Mouse (Mus musculus): ENCODE measurements at regions not wholly inside any gene's neighbourhood (a gene's known extent, or its start where the extent isn't known, plus 50 kb on each side); places are given as distances from the start of the nearest gene placed in this dataset.
"Not testable (repeated sequence)": the region's sequence is repeated elsewhere in the genome, so short reads cannot be mapped to it uniquely, and the experiment has no call there.

DNA sequence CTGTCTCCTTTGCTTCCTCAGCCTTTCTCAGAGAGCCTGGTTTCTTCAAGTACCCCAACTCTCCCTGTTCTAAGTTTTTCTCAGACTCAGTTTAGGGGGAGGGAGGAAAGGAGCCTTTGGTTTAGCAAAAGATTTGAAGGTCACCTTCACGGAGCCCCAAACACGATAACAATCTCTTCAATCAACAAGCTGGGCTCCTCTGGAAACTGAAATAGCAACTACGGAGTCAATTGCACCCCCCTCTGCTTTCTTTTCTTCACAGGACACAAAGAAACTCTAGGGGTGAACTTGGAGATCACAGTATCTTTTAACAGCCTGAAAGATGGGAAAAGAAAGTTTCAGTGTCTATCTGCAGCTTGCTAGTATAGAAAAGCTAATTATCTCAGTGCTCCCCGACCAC lies 151.4 kb upstream of the 1700012A03Rik start:
- DNase-seq (ENCODE audit: low spot score), result no peak

GRCm38 (mm10) chr6:31897001-31897400 lies 153.0 kb upstream of the 1700012A03Rik start:
- no peak for DNase-seq (ENCODE audit: low spot score)

DNA sequence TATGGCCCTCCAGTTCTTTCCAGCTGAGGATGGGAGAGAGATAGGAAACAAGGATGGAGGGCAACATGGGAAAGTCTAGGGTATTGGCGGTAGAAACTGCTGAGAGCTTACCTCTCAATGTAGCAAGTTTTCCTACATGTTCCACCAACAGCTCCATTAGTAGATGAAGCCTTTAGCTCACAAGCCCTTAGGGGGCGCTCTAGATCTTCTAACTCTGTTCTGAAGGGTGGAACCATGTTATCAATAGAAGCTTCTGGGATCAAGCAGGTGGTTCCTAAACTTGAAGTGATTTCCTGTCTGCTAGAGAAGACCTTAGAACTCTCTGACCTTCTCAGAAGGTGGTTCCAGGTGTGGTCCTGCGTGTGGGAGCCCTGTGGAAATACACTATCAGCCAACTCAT lies 154.2 kb upstream of the 1700012A03Rik start:
- DNase-seq (ENCODE audit: low spot score), result no peak

GRCm38 (mm10) chr6:31886931-31887330 lies 163.1 kb upstream of the 1700012A03Rik start:
- no peak for DNase-seq (ENCODE audit: low spot score)

DNA sequence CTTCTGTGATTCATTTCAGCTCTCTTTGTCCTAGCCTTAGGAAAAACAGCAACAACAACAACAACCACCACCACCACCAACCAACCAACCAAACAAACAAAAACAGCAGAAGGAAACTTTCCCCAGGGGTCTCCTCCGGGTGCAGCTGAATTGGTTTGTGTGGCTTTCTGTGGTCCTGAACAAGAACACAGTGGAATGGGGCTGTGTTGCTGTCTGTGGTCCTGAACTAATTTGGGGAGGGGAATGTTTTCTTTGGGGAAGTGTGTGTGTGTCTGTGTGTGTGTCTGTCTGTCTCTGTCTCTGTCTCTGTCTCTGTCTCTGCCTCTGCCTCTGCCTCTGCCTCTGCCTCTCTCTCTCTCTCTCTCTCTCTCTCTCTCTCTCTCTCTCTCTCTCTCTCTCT lies 164.8 kb upstream of the 1700012A03Rik start:
- DNase-seq (ENCODE audit: low spot score), result not testable (repeated sequence)

- peak; percentile 40 for DNase-seq (ENCODE audit: low spot score)
Observed at GRCm38 (mm10) chr6:31883726-31884125, 166.3 kb upstream of the 1700012A03Rik start.

GRCm38 (mm10) chr6:31874616-31875015 lies 175.4 kb upstream of the 1700012A03Rik start:
- no peak for DNase-seq (ENCODE audit: low spot score)

GRCm38 (mm10) chr6:31873911-31874310 lies 176.1 kb upstream of the 1700012A03Rik start:
- DNase-seq (ENCODE audit: low spot score), result no peak

- no peak for DNase-seq (ENCODE audit: low spot score)
Observed at GRCm38 (mm10) chr6:31871766-31872165, 178.3 kb upstream of the 1700012A03Rik start.

DNA sequence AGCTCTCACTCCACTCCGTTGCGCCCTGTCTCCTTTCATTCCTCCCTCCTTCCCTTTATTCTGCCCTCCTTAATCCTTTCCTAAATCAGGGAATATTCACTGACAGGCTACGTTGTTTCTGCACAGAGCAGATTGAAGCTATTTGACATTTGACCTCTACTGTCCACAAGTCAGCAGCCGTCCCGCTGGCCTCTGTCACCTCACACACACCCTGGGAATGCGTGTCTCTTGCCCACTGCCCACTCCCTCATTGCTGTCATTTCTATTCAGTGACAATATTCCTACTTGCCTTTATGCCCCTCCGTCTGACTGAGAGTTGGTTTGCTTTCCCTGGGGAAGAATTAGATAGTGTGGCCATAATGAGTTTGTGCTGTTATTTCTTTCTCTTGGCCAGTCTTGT lies 188.1 kb upstream of the 1700012A03Rik start:
- no peak for DNase-seq (ENCODE audit: low spot score)

GRCm38 (mm10) chr6:31859621-31860020 lies 190.4 kb upstream of the 1700012A03Rik start:
- DNase-seq (ENCODE audit: low spot score), result no peak

DNA sequence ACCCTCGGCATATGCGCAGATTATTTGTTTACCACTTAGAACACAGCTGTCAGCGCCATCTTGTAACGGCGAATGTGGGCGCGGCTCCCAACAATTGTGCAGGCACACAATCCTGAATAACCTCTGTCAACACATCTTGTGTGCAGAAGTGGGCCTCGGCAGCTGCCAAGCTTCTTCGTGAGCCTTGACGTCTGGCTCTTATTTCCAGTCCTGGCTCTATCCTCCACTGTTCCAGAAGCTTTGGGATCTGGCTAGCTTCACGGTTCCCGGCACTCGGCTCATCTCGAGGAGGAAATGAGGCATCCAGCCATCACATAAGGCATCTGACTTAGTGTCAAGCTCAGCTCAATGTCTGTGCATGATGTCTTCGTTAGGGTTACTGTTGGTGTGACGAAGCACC lies 195.8 kb upstream of the 1700012A03Rik start:
- no peak for DNase-seq (ENCODE audit: low spot score)

DNA sequence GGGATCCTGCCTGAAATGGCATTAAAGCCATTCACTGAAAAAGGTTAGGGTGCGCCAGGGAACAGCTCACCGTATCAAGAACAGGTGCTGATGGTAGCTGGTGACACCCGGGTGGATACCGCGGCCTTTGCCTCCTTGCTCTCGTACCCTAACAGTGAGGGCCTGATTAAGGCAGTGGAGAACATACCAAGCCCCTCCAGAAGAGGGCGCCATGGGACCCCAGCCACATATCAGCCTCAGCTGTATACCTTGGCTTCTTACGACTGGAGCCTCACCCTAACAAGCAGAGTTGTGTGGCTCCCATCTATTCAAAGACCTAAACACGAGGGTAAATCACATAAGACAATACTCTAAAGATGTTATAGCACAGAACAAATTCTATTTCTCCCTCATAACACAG lies 203.7 kb upstream of the 1700012A03Rik start:
- DNase-seq (ENCODE audit: low spot score), result no peak

GRCm38 (mm10) chr6:31845671-31846070 lies 204.4 kb upstream of the 1700012A03Rik start:
- no peak for DNase-seq (ENCODE audit: low spot score)

GRCm38 (mm10) chr6:31840621-31841020 lies 209.4 kb upstream of the 1700012A03Rik start:
- DNase-seq (ENCODE audit: low spot score), result no peak

DNA sequence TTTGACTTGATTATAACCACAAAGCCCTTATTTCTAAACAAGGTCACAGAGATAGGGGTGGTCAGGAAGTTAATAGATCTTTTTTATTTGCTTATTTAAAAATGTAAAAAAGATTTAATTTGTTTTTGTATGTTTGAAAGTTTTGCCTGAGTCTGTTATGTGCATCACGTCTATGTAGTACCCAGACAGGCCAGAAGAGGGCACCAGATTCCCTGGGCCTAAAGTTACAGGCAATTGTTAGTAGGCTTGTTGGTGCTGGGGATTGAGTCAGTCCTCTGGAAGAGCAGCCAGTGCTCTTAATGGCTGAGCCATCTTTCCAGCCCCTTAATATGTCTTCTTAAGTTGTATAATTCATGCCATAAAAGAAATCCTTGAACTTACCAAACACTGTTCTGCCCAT lies 211.5 kb upstream of the 1700012A03Rik start:
- no peak for DNase-seq (ENCODE audit: low spot score)

DNA sequence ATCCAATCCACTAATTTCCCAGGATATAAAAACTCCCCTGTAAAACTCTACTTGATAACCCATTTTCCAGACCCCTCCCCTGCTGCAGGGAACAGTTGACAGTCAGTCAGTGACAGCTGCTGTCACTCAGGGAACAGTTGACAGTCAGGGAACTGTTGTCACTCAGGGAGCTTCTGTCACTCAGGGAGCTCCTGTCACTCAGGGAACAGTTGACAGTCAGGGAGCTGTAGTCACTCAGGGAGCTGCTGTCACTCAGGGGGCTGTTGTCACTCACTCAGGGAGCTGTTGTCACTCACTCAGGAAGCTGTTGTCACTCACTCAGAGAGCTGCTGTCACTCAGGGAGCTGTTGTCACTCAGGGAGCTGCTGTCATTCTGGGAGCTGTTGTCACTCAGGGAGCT lies 214.3 kb upstream of the 1700012A03Rik start:
- DNase-seq (ENCODE audit: low spot score), result no peak

GRCm38 (mm10) chr6:31834503-31834902 lies 215.5 kb upstream of the 1700012A03Rik start:
- no peak for DNase-seq (ENCODE audit: low spot score)

DNA sequence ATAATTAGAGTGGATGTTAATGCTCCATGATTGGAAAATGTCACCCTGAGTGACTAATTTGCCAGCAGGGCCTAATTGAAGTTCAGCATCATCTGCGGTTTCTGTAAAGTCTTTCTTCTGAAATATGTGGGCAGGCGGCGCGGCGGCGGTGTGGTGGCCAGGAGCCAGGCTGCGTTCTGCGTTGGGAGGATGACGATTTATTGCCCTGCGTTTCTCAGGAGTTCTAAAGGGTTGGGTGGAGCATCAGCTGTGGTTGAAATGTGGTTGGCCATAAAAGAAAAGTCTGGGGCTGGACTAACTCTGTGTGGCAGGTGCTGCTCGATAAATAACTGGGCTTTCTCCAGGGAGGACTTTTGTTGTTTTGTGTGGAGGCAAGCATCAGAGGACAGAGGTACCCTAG lies 219.4 kb upstream of the 1700012A03Rik start:
- DNase-seq (ENCODE audit: low spot score), result no peak

DNA sequence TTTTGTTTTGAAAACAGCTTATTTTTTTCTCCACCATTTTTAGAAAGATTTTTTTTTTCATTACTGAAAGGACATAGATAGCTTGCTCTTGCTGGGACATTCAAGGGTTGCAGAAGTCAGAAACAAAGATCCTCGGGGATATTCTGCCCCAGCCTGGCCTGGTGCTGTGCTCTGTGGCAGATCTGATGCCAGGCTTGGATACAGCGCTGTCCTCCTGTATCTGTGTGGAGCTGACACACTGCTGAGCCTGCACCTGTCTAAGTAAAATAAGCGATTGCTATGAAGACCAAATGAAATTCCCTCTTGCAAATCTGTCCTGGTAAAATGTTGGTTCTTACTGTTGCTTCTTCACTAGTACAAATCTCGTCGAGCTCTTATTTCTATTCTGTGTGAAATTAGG lies 226.4 kb upstream of the 1700012A03Rik start:
- DNase-seq (ENCODE audit: low spot score), result no peak

- DNase-seq (ENCODE audit: low spot score), result no peak
Observed at GRCm38 (mm10) chr6:31822186-31823085, 227.6 kb upstream of the 1700012A03Rik start.

DNA sequence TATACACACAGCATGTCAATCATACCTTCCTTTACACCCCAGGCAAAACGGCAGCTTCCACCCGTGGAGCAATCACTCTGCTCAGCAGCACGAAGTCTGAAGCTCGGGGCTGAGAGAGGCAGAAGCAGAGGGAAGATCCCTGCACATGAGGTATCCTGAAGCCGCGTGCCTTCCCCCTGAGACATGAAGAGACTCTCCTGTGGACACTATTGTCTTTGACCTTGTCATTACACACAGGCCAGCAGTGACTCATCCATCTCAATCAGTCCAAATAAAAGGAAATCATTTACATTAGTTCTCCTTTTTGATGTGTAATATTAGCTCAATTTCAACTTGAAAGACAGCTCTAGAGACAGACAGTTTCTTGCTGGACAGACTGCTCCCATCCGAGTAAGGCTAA lies 228.4 kb upstream of the 1700012A03Rik start:
- no peak for DNase-seq (ENCODE audit: low spot score)

GRCm38 (mm10) chr6:31817640-31818039 lies 232.4 kb upstream of the 1700012A03Rik start:
- DNase-seq (ENCODE audit: low spot score), result no peak

- DNase-seq (ENCODE audit: low spot score), result no peak
Observed at GRCm38 (mm10) chr6:31811890-31812289, 238.2 kb upstream of the 1700012A03Rik start.
